Mouse (Mus musculus) hindbrain, embryonic 11.5 days (tissue): ENCODE data around the gene Olfr1116. TPM values are rescaled to one million over a fixed set of nuclear protein-coding genes. Genes with fewer than 3 reads are reported as not detected.
"Not testable (repeated sequence)": the region's sequence is repeated elsewhere in the genome, so short reads cannot be mapped to it uniquely, and the experiment has no call there.

Source experiments
- ATAC-seq: fragments of 200-750 bp; cut with Nextera tagmentation; 2 replicates; pipeline ENCODE4 v1.8.0; 2017; ENCODE audit warnings: mild to moderate bottlenecking, moderate TSS enrichment, moderate library complexity; ENCODE audit not compliant: low FRiP score
- DNase-seq: peaks from one replicate; pipeline ENCODE4 v3.0.0-alpha.2; 2015; ENCODE audit warnings: low spot score
- H3K27ac ChIP-seq: fragments of 300-500 bp; sonication (generic); 2 replicates; pipeline ENCODE4 v1.5.1; 2014; ENCODE audit warnings: mild to moderate bottlenecking, low read depth, low read length
- H3K27me3 ChIP-seq: fragments of 300-500 bp; sonication (generic); 2 replicates; pipeline ENCODE4 v1.6.1; 2014; ENCODE audit warnings: mild to moderate bottlenecking, low read length, moderate library complexity, mixed read lengths; ENCODE audit not compliant: control insufficient read depth, insufficient read depth
- H3K36me3 ChIP-seq: fragments of 300-500 bp; sonication (generic); 2 replicates; pipeline ENCODE4 v1.6.1; 2014; ENCODE audit warnings: mild to moderate bottlenecking, low read length, moderate library complexity, mixed read lengths; ENCODE audit not compliant: control insufficient read depth, insufficient read depth
- H3K4me1 ChIP-seq: fragments of 300-500 bp; sonication (generic); replicated peaks from 2 replicates; pipeline ENCODE4 v1.6.1; 2014; ENCODE audit warnings: low read length, mixed read lengths; ENCODE audit not compliant: control insufficient read depth, insufficient read depth
- H3K4me2 ChIP-seq: fragments of 300-500 bp; sonication (generic); replicated peaks from 2 replicates; pipeline ENCODE4 v1.6.1; 2014; ENCODE audit warnings: mild to moderate bottlenecking, low read depth, low read length
- H3K4me3 ChIP-seq: fragments of 300-500 bp; sonication (generic); 2 replicates; pipeline ENCODE4 v1.5.1; 2014; ENCODE audit warnings: low read depth, low read length
- H3K9ac ChIP-seq: fragments of 300-500 bp; sonication (generic); 2 replicates; pipeline ENCODE4 v1.6.1; 2014; ENCODE audit warnings: low read depth, low read length
- H3K9me3 ChIP-seq: fragments of 300-500 bp; sonication (generic); 2 replicates; pipeline ENCODE4 v1.6.1; 2016; ENCODE audit warnings: low read length; ENCODE audit not compliant: control insufficient read depth
- WGBS: fragments of 180-500 bp; shearing (Covaris S2); extraction: QIAGEN DNeasy Blood & Tissue Kit; methylation state at CpG from one replicate; pipeline ENCODE4 v1.1.7; 2014; 5-methylcytosine and 5-hydroxymethylcytosine counted together
- polyA plus RNA-seq: library from polyadenylated mRNA; unstranded; fragments of >200 nt; fragmentation: Nextera tagmentation; extraction: Ambion mirVana; gene quantifications from 2 replicates; pipeline ENCODE4 v1.2.1, GENCODE M21; 2014

The Olfr1116 gene
- polyA plus RNA-seq = not detected in 2 replicates

- H3K27ac ChIP-seq = no peak within 1 kb of the TSS
- WGBS = 95% methylated on average over 1 of the region's 1 CpGs
- H3K27me3 ChIP-seq = no peaks in the 10 kb centered on the region
- no peak within 1 kb of the TSS for H3K4me2 ChIP-seq
- no peaks in the 10 kb centered on the region for H3K4me1 ChIP-seq
- no peak within 1 kb of the TSS for H3K4me3 ChIP-seq
- no peaks in the 10 kb centered on the region for H3K9me3 ChIP-seq
- no peak within 1 kb of the TSS for H3K9ac ChIP-seq
- H3K36me3 ChIP-seq = no peaks in the 10 kb centered on the region
- no peak for DNase-seq
- no peak for ATAC-seq
Observed at GRCm38 (mm10) chr2:87267234-87267633, at the start of gene Olfr1116. Gene Olfr1116 (plus strand): TSS chr2:87267534.

GRCm38 (mm10) chr2:87247713-87248112 lies 19.6 kb upstream of the Olfr1116 start, which contains the start of gene Olfr1115:
Gene Olfr1115 (plus strand): TSS chr2:87248013.
- Histone ChIP-seq H3K9ac (no peak within 1 kb of the TSS), H3K4me1 (no peaks in the 10 kb centered on the region), H3K9me3 (no peaks in the 10 kb centered on the region), H3K4me3 (no peak within 1 kb of the TSS), H3K27me3 (no peaks in the 10 kb centered on the region), H3K4me2 (no peak within 1 kb of the TSS), H3K27ac (no peak within 1 kb of the TSS), H3K36me3 (no peaks in the 10 kb centered on the region)
- WGBS = 86% methylated on average over 2 of the region's 2 CpGs
- ATAC-seq (no peak), DNase-seq (no peak)

DNA sequence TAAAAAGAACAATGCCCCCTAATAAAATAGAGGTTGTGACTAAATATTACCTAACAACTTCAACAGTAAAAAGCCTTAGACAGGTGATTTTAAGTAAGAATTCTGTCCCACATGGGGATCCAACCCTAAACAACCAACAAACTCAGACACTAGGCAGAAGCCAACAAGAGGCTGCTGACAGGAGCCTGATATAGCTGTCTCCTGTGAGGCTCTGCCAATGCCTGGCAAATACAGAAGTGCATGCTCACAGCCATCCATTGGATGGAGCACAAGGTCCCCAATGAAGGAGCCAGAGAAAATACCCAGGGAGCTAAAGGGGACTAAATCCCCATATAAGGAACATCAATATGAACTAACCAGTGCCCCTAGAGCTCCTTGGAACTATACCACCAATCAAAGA lies 26.6 kb downstream of the Olfr1116 start:
- ATAC-seq, DNase-seq: not testable (repeated sequence)

GRCm38 (mm10) chr2:87307281-87307680 lies 39.9 kb downstream of the Olfr1116 start, which contains the start of gene Olfr1118:
Gene Olfr1118 (plus strand): TSS chr2:87307581.
- no peak within 1 kb of the TSS for H3K9ac ChIP-seq
- no peak within 1 kb of the TSS for H3K27ac ChIP-seq
- no peak for ATAC-seq
- no peaks in the 10 kb centered on the region for H3K36me3 ChIP-seq
- H3K4me3 ChIP-seq = no peak within 1 kb of the TSS
- no peak for DNase-seq
- H3K9me3 ChIP-seq = no peaks in the 10 kb centered on the region
- 74% methylated on average over 1 of the region's 1 CpGs for WGBS
- H3K4me2 ChIP-seq = no peak within 1 kb of the TSS
- H3K27me3 ChIP-seq = no peaks in the 10 kb centered on the region
- no peaks in the 10 kb centered on the region for H3K4me1 ChIP-seq

More for the DNA sequence above, 26.6 kb downstream of the Olfr1116 start:
- H3K4me2 ChIP-seq, H3K4me1 ChIP-seq, H3K4me3 ChIP-seq, H3K27ac ChIP-seq, H3K9me3 ChIP-seq, H3K27me3 ChIP-seq, H3K36me3 ChIP-seq, H3K9ac ChIP-seq: not testable (repeated sequence)

Other genes starting within 250 kb of the Olfr1116 start
- not detected in 2 replicates for gene Olfr1104, start 240.5 kb upstream of the Olfr1116 start, polyA plus RNA-seq
- not detected in 2 replicates for gene Olfr1105, start 231.0 kb upstream of the Olfr1116 start, polyA plus RNA-seq
- not detected in 2 replicates for gene Olfr1106, start 215.3 kb upstream of the Olfr1116 start, polyA plus RNA-seq
- gene Olfr1107, start 191.7 kb upstream of the Olfr1116 start, polyA plus RNA-seq = not detected in 2 replicates
- gene Olfr1109, start 171.5 kb upstream of the Olfr1116 start, polyA plus RNA-seq = not detected in 2 replicates
- not detected in 2 replicates for gene Olfr259, start 153.0 kb upstream of the Olfr1116 start, polyA plus RNA-seq
- gene Olfr1110, start 127.2 kb upstream of the Olfr1116 start, polyA plus RNA-seq = not detected in 2 replicates
- not detected in 2 replicates for gene Olfr1111, start 114.9 kb upstream of the Olfr1116 start, polyA plus RNA-seq
- not detected in 2 replicates for gene Olfr1112, start 79.7 kb upstream of the Olfr1116 start, polyA plus RNA-seq
- not detected in 2 replicates for gene Olfr1113, start 58.6 kb upstream of the Olfr1116 start, polyA plus RNA-seq
- gene Olfr1115, start 19.5 kb upstream of the Olfr1116 start, polyA plus RNA-seq = not detected in 2 replicates
- gene Olfr1118, start 40.0 kb downstream of the Olfr1116 start, polyA plus RNA-seq = not detected in 2 replicates
- gene Olfr1120, start 87.3 kb downstream of the Olfr1116 start, polyA plus RNA-seq = not detected in 2 replicates
- gene Olfr1121, start 102.4 kb downstream of the Olfr1116 start, polyA plus RNA-seq = not detected in 2 replicates
- not detected in 2 replicates for gene Olfr1122, start 118.3 kb downstream of the Olfr1116 start, polyA plus RNA-seq
- not detected in 2 replicates for gene Olfr1123, start 149.1 kb downstream of the Olfr1116 start, polyA plus RNA-seq
- 0.06 and 0.09 TPM in 2 replicates for gene Olfr1124, start 162.7 kb downstream of the Olfr1116 start, polyA plus RNA-seq
- gene Olfr1126, start 186.4 kb downstream of the Olfr1116 start, polyA plus RNA-seq = not detected in 2 replicates
- gene Pramel7, start 229.6 kb downstream of the Olfr1116 start, polyA plus RNA-seq = not detected in 2 replicates
- gene Pramel6, start 239.0 kb downstream of the Olfr1116 start, polyA plus RNA-seq = not detected in 2 replicates